Mouse (Mus musculus) small intestine, adult 2 months (tissue): ENCODE measurements around the gene Fasn.

Source experiments
- CTCF ChIP-seq: fragments of 200-500 bp; IDR thresholded peaks from 2 replicates; pipeline ENCODE4 v1.5.1; 2012; ENCODE audit warnings: low read depth, mild to moderate bottlenecking, control low read depth, inconsistent platforms, low read length, moderate library complexity, mixed read lengths; ENCODE audit not compliant: insufficient replicate concordance, insufficient read length; ENCODE audit errors: extremely low read depth
- POLR2A ChIP-seq: fragments of 200-500 bp; IDR thresholded peaks from 2 replicates; pipeline ENCODE4 v1.6.1; 2012; ENCODE audit warnings: low read depth, mild to moderate bottlenecking, control low read depth, inconsistent platforms, low read length, moderate library complexity

- TF ChIP-seq CTCF = no peak
- no peak for TF ChIP-seq POLR2A
Measured at GRCm38 (mm10) chr11:120851582-120851981, 27.2 kb upstream of the Fasn start.
